Mouse (Mus musculus) heart, adult 2 months (tissue): ENCODE results near the gene H2-M10.6.
"Not testable (repeated sequence)": the region's sequence is repeated elsewhere in the genome, so short reads cannot be mapped to it uniquely, and the experiment has no call there.

ENCODE experiments used
- CTCF ChIP-seq: fragments of 200-600 bp; IDR thresholded peaks from 2 replicates; pipeline ENCODE4 v1.8.1; 2022; ENCODE audit warnings: antibody characterized with exemption, mild to moderate bottlenecking, moderate library complexity
- EP300 ChIP-seq: fragments of 200-500 bp; IDR thresholded peaks from 2 replicates; pipeline ENCODE4 v1.6.1; 2011; ENCODE audit warnings: low read depth, low read length, control low read depth; ENCODE audit not compliant: insufficient read depth

GRCm38 (mm10) chr17:36786483-36786886, 25.5 kb upstream of the H2-M10.6 start:
- peak; percentile 93 for TF ChIP-seq CTCF
- TF ChIP-seq EP300: not testable (repeated sequence)
